Mouse (Mus musculus) testis, adult 2 months (tissue): ENCODE data around the gene Slc6a3. TPM values are rescaled to one million over a fixed set of nuclear protein-coding genes. Genes with fewer than 3 reads are reported as not detected.
A peak's percentile ranks its signal among the peaks of the same experiment; 100 is the strongest.

Source experiments
- H3K27ac ChIP-seq: fragments of 200-500 bp; 2 replicates; pipeline ENCODE4 v1.5.1; 2012; ENCODE audit warnings: low read depth, low read length; ENCODE audit not compliant: control insufficient read depth, insufficient read depth
- H3K27me3 ChIP-seq: fragments of 200-500 bp; 2 replicates; pipeline ENCODE4 v1.6.1; 2012; ENCODE audit warnings: mild to moderate bottlenecking, low read length, moderate library complexity; ENCODE audit not compliant: control insufficient read depth, insufficient read depth
- H3K36me3 ChIP-seq: fragments of 200-500 bp; 2 replicates; pipeline ENCODE4 v1.6.1; 2012; ENCODE audit warnings: mild to moderate bottlenecking, low read length; ENCODE audit not compliant: control insufficient read depth, insufficient read depth
- H3K4me1 ChIP-seq: fragments of 200-500 bp; 2 replicates; pipeline ENCODE4 v1.6.1; 2012; ENCODE audit warnings: low read length; ENCODE audit not compliant: control insufficient read depth, insufficient read depth
- H3K4me3 ChIP-seq: fragments of 200-500 bp; 2 replicates; pipeline ENCODE4 v1.5.1; 2012; ENCODE audit warnings: low read depth, mild to moderate bottlenecking, low read length, moderate library complexity, mixed read lengths; ENCODE audit not compliant: control insufficient read depth
- CTCF ChIP-seq: fragments of 200-500 bp; IDR thresholded peaks from 2 replicates; pipeline ENCODE4 v1.5.1; 2012; ENCODE audit warnings: low read depth, mild to moderate bottlenecking, inconsistent platforms, low read length, moderate library complexity; ENCODE audit not compliant: control insufficient read depth, insufficient read depth, insufficient replicate concordance
- POLR2A ChIP-seq: fragments of 200-500 bp; IDR thresholded peaks from 2 replicates; pipeline ENCODE4 v1.6.1; 2012; ENCODE audit warnings: low read depth, mild to moderate bottlenecking, inconsistent platforms, low read length, moderate library complexity; ENCODE audit not compliant: control insufficient read depth
- polyA plus RNA-seq: library from polyadenylated mRNA; depleted of rRNA; stranded (reverse); fragments of >200 nt; gene quantifications from 2 replicates; pipeline ENCODE4 v1.2.3, GENCODE M21; 2012

The Slc6a3 gene
- polyA plus RNA-seq, 1 experiment = 0.02 TPM

DNA sequence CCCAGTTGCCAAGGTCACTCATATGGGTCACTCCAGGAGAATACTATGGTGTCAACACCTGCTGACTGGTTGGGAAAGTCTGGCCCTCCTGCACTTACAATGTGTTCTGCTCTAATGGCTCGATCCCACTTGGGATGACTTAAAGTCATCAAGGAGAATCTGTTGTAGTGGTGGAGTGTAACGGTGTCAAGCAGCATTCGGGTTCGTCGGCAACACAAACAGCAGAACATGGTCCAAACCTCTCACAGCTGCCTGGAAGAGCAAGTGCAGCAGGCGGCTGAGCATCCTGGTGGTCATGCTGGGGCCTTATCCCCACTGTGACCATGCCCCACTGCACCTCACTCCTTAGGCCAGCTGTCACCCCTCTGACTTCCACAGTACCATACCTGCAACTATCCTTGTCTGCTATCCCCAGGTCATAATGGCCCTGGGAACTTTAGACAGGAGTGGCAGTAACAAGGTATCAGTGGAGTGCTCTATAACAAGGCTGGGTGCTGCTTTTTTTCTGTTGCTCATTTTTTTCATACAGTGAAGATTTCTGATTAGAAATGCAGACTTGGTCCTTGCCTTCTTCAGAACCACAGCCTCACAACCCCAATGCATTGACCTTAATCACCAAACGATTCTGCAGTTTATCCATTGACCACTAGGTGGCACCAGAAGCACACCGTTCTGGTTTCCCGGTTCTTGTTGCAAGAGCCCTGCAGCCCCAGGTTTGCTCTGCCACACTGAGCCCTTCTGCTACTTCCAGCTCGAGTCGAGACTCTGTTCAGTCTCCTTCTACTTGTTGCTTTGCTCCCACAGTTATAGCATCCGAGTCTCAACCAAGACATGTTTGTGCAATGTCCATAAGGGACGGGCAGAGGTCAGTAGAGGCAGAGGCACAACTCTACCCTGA, 23.5 kb upstream of the Slc6a3 start:
- H3K27me3 ChIP-seq = no peaks in the 10 kb centered on the region
- no peaks in the 10 kb centered on the region for H3K4me1 ChIP-seq
- no peaks in the 10 kb centered on the region for H3K36me3 ChIP-seq
- no peak overlapping the region for H3K27ac ChIP-seq
- TF ChIP-seq POLR2A (no peak), CTCF (peak; percentile 82; the same call in 1 of the 2 replicates)
- no peak overlapping the region for H3K4me3 ChIP-seq

DNA sequence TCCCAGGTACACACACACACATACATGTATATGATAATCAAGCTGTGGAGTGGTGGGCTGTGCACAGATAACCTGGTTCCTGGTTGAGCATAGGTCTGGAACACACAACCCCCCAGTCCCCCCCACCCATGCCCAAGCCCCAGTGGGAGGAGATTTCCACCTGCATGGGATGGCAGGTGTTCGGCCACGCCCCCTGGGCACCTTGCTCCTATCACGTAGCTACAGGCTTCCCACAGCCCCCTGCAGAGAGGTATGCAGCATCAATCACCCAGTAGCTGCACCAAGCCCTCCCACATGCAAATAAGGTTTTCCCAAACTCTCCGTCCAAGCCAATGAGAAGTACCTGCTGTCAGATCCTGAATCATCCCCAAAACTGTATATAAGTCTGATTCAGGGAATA, 19.7 kb upstream of the Slc6a3 start:
- no peaks in the 10 kb centered on the region for H3K36me3 ChIP-seq
- H3K27me3 ChIP-seq = no peaks in the 10 kb centered on the region
- TF ChIP-seq POLR2A (no peak), CTCF (no peak)
- H3K27ac ChIP-seq = no peak overlapping the region
- H3K4me1 ChIP-seq = no peaks in the 10 kb centered on the region
- no peak overlapping the region for H3K4me3 ChIP-seq

DNA sequence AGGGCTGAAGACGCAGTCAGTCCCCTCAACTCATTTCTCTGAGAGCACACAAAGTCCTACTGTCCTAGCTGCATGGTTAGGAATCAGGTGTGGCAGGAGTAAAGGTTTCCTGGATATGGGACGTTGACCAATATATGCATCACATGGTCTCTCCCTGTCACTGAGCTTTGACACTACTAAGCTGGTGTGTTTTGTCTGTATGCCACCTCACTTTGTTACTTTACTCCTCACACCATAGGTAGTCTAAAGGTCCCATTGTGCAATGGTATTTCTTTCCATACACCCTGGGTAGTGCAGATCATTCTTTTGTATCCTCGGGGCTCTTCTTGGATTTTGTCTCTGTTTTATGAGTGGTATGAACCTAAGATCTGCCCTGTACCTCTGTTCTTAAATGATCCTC, 2.8 kb upstream of the Slc6a3 start:
- Histone ChIP-seq H3K27ac (no peak overlapping the region), H3K27me3 (no peaks in the 10 kb centered on the region), H3K4me3 (no peak overlapping the region), H3K4me1 (peaks cover 3% of the 10 kb centered on the region; the same call in 1 of the 2 replicates), H3K36me3 (no peaks in the 10 kb centered on the region)
- no peak for TF ChIP-seq POLR2A
- no peak for TF ChIP-seq CTCF

DNA sequence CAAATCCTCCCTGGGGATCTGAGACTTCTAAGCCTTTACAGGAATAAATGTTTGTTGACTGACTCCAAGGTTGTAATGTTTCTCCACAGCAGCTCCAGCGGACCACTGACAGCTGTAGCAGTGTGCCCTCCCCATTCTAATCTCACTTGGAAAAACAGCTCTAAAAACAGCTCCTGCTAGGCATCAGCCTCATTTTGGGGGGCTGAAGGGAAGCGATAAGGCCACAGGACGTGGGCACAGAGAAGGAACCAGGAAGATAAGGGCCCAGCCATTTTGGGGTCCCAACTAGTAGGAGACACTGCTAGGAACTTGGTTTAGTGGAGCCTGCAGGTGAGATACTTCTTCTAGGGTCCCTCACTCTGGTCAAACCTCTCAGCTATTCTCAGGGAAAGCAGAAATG, 1.3 kb upstream of the Slc6a3 start:
- Histone ChIP-seq H3K27ac (no peak overlapping the region), H3K4me1 (peaks cover 3% of the 10 kb centered on the region; the same call in 1 of the 2 replicates), H3K4me3 (no peak overlapping the region), H3K27me3 (no peaks in the 10 kb centered on the region), H3K36me3 (no peaks in the 10 kb centered on the region)
- TF ChIP-seq CTCF (no peak), POLR2A (no peak)

DNA sequence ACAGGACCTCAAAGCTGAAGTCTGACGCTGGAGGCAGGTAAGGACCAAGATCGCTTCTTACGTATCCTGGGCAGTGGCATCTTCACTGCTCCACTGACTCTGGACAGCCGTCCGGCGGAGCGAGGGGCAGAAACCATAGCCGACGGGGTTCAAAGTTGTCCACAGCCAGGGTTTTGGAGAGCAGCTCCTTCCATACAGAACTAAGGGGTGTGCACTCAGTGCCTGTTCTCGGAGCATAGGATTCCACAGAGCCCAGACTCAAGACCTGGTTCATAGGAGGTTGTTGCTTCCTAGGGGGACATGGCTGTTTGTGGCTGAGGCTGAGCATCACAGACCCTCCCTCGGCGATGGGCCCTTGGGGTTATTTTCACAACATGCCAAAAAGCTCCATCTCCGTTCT, 277 bp downstream of the Slc6a3 start:
- TF ChIP-seq CTCF = no peak
- no peak for TF ChIP-seq POLR2A
- Histone ChIP-seq H3K27me3 (no peaks in the 10 kb centered on the region), H3K4me3 (peak overlapping the region; percentile 14), H3K27ac (no peak overlapping the region), H3K36me3 (no peaks in the 10 kb centered on the region), H3K4me1 (peaks cover 3% of the 10 kb centered on the region; the same call in 1 of the 2 replicates)

DNA sequence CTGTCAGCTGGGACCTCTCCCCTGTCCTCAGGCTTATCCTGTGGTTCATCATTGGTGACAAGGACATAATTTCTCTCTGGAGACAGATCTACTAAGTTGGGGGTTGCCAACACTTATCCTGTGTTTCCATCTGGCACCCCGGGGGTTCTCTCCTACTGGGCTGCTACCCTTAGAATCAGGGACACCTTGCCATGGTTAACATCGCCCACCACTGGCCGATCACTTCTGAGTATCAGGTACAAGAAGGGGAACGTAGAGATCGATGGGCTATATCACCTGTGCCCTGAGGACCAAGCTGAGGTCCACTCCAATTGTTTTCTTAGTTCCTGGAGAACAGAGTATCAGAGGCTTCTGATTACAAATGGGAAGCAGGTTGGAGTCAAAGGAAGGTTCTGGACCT, 27.7 kb downstream of the Slc6a3 start:
- no peak overlapping the region for H3K27ac ChIP-seq
- H3K4me3 ChIP-seq = no peak overlapping the region
- H3K4me1 ChIP-seq = no peaks in the 10 kb centered on the region
- H3K36me3 ChIP-seq = no peaks in the 10 kb centered on the region
- H3K27me3 ChIP-seq = no peaks in the 10 kb centered on the region
- no peak for TF ChIP-seq CTCF
- no peak for TF ChIP-seq POLR2A

DNA sequence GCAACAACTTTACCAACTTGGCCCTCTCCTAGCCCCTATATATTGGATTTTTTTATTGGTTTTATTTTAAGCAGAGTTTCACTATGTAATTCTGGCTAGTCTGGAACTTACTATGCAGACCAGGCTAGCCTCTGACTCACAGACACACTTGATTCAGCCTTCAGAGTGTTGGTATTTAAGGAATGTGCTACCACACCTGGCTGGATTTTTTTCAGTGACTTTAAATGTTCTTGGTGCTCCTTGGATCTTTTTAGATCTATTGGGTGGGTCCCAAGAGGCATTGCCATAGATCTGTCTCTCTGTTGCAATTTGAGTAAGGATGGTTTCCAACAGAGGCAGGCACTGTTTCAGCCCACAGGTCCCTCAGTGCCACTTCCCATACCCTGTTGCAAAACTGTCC, 38.5 kb downstream of the Slc6a3 start:
- H3K27me3 ChIP-seq = no peaks in the 10 kb centered on the region
- no peaks in the 10 kb centered on the region for H3K36me3 ChIP-seq
- H3K4me3 ChIP-seq = no peak overlapping the region
- no peaks in the 10 kb centered on the region for H3K4me1 ChIP-seq
- TF ChIP-seq POLR2A (no peak), CTCF (no peak)
- no peak overlapping the region for H3K27ac ChIP-seq
